Mouse (Mus musculus) midbrain, embryonic 14.5 days (tissue): ENCODE measurements around the gene Gla. TPM values are rescaled to one million over a fixed set of nuclear protein-coding genes. Genes with fewer than 3 reads are reported as not detected.
A peak's percentile ranks its signal among the peaks of the same experiment; 100 is the strongest.

Experiments
- ATAC-seq: fragments of 200-750 bp; cut with Nextera tagmentation; 2 replicates; pipeline ENCODE4 v1.8.0; 2017; ENCODE audit warnings: moderate number of reproducible peaks, moderate library complexity; ENCODE audit not compliant: low FRiP score, low TSS enrichment
- DNase-seq: peaks from one replicate; pipeline ENCODE4 v3.0.0-alpha.2; 2015
- H3K27ac ChIP-seq: fragments of 300-500 bp; sonication (generic); replicated peaks from 2 replicates; pipeline ENCODE4 v1.5.1; 2014; ENCODE audit warnings: mild to moderate bottlenecking, low read depth, low read length, moderate library complexity
- H3K27me3 ChIP-seq: fragments of 300-500 bp; sonication (generic); 2 replicates; pipeline ENCODE4 v1.6.1; 2014; ENCODE audit warnings: low read length, control low read depth, mixed read lengths; ENCODE audit not compliant: control insufficient read depth, insufficient read depth
- H3K36me3 ChIP-seq: fragments of 300-500 bp; sonication (generic); 2 replicates; pipeline ENCODE4 v1.6.1; 2014; ENCODE audit warnings: low read length, control low read depth; ENCODE audit not compliant: control insufficient read depth, insufficient read depth
- H3K4me1 ChIP-seq: fragments of 300-500 bp; sonication (generic); 2 replicates; pipeline ENCODE4 v1.6.1; 2014; ENCODE audit warnings: mild to moderate bottlenecking, antibody characterized with exemption, low read length, control low read depth; ENCODE audit not compliant: control insufficient read depth, insufficient read depth
- H3K4me2 ChIP-seq: fragments of 300-500 bp; sonication (generic); 2 replicates; pipeline ENCODE4 v1.6.1; 2014; ENCODE audit warnings: mild to moderate bottlenecking, low read length, moderate library complexity
- H3K4me3 ChIP-seq: fragments of 300-500 bp; sonication (generic); replicated peaks from 2 replicates; pipeline ENCODE4 v1.5.1; 2014; ENCODE audit warnings: low read depth, low read length
- H3K9ac ChIP-seq: fragments of 300-500 bp; sonication (generic); replicated peaks from 2 replicates; pipeline ENCODE4 v1.6.1; 2014; ENCODE audit warnings: mild to moderate bottlenecking, low read length, moderate library complexity
- H3K9me3 ChIP-seq: fragments of 300-500 bp; sonication (generic); 2 replicates; pipeline ENCODE4 v1.6.1; 2016; ENCODE audit warnings: low read length, control low read depth, mixed read lengths; ENCODE audit not compliant: control insufficient read depth
- WGBS: fragments of 180-500 bp; shearing (Covaris S2); extraction: QIAGEN DNeasy Blood & Tissue Kit; methylation state at CpG from one replicate; pipeline ENCODE4 v1.1.7; 2014; 5-methylcytosine and 5-hydroxymethylcytosine counted together
- polyA plus RNA-seq: library from polyadenylated mRNA; unstranded; fragments of >200 nt; fragmentation: Nextera tagmentation; extraction: Ambion mirVana; gene quantifications from 2 replicates; pipeline ENCODE4 v1.2.1, GENCODE M21; 2014

Gene Gla
- 1.6 and 1.9 TPM in 2 replicates for polyA plus RNA-seq

DNA sequence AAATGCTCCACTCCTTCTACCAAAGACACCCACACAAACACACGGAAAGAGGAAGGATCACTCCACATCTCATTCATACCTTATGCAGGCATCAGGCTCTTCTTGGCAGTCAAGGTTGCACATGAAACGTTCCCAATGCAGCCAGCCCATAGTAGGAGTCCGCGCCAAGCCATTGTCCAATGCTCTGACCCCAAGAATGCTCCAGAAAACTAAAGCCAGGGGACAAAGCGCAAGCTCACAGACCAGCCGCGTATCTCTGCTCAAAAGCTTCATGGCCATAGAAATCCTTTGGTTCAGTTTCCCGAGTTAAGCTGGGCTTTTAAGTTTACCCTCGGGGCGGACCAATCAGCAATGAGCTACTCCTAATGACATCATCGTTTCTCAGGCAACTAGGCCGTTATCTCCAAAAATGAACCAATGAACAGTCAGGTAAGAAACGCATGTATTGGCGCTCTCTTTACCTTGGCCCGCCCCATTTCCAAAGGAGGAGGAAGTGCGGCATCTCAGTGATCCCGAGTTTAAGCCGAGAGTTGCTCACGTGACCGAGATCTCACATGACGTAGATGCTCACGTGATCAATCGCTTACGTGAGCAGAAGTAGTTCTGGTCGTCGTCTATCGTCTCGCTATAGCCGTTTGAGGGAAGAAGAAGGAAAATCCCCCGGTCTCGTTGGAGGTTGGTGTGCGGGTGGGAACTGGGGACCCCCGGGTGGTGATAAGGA is at the start of gene Gla, which contains the start of gene Hnrnph2:
Gla (minus strand) TSS at position 467 of the 721 bp plus-strand sequence.
Hnrnph2 (plus strand) TSS at position 521 of the 721 bp plus-strand sequence.
- H3K36me3 ChIP-seq, result no peaks in the 10 kb centered on the region
- peak within 1 kb of the TSS; percentile 93 for H3K27ac ChIP-seq
- 23% methylated on average over 33 of the region's 33 CpGs for WGBS
- peak within 1 kb of the TSS; percentile 46 for H3K4me3 ChIP-seq
- DNase-seq, result peak; percentile 96
- H3K4me1 ChIP-seq, result 0 out of 2 replicates have a peak, but pooled peaks cover 7% of the 10 kb centered on the region
- H3K27me3 ChIP-seq, result no peaks in the 10 kb centered on the region
- H3K4me2 ChIP-seq, result peak within 1 kb of the TSS; percentile 56
- no peaks in the 10 kb centered on the region for H3K9me3 ChIP-seq
- H3K9ac ChIP-seq, result peak within 1 kb of the TSS; percentile 47
- peak; percentile 98 for ATAC-seq

DNA sequence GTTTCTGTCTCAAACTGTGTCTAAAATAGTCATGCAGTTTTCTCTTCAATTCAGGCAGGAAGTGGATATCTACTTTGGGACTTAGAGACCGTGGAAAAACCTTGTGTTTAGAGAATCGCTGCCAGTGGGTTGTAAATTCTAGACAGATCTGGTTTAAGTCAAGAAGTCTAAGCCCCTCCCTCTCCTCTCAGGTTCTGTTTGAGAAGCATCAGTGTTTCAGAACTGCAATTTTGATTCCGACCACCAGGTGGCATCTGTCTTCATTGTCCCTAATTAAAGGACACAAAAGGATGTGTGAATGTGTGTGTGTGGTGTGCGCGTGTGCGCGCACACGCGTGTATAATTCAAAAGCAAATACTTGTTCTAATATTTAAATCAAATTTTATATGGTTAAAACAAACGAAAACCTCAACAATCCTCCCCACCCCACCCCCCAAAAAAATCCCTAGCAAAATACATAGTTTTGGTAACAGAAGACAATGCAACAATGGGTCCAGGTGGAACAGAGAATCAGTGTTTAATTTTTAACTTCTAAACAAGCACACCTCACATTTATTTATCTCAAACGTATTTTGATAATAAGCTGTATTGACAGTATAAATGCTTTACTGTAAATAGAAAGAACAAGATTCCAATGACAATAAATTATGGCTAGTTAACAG is 47.2 kb upstream of the Gla start:
- Histone ChIP-seq H3K4me2 (peak overlapping the region; percentile 37), H3K4me1 (no peaks in the 10 kb centered on the region), H3K4me3 (no peak overlapping the region), H3K9ac (no peak overlapping the region), H3K36me3 (no peaks in the 10 kb centered on the region), H3K9me3 (no peaks in the 10 kb centered on the region), H3K27ac (no peak overlapping the region), H3K27me3 (no peaks in the 10 kb centered on the region)
- peak; percentile 57; the same call in 1 of the 2 replicates for ATAC-seq
- 24% methylated on average over 11 of the region's 11 CpGs for WGBS
- peak; percentile 93 for DNase-seq

DNA sequence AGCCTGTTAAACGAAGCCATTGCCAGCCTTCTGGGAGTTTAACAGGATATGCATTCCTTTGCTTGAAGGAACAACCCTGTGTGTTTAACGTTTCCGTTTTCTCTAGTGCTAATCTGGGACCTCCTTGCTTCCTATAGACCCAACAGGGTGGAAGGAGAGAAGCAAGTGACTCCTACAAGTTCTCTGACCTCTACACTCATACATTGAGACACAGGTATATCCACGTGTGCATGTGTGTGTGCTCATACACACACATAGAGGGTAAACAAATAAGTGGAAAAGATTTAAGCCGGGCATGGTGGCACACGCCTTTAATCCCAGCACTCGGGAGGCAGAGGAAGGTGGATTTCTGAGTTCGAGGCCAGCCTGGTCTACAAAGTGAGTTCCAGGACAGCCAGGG is 46.5 kb upstream of the Gla start:
- H3K4me2 ChIP-seq, result no peak overlapping the region
- WGBS, result 76% methylated on average over 8 of the region's 8 CpGs
- no peak overlapping the region for H3K9ac ChIP-seq
- ATAC-seq, result no peak
- no peak for DNase-seq
- H3K27me3 ChIP-seq, result no peaks in the 10 kb centered on the region
- H3K4me1 ChIP-seq, result no peaks in the 10 kb centered on the region
- no peaks in the 10 kb centered on the region for H3K36me3 ChIP-seq
- H3K4me3 ChIP-seq, result no peak overlapping the region
- no peaks in the 10 kb centered on the region for H3K9me3 ChIP-seq
- no peak overlapping the region for H3K27ac ChIP-seq

DNA sequence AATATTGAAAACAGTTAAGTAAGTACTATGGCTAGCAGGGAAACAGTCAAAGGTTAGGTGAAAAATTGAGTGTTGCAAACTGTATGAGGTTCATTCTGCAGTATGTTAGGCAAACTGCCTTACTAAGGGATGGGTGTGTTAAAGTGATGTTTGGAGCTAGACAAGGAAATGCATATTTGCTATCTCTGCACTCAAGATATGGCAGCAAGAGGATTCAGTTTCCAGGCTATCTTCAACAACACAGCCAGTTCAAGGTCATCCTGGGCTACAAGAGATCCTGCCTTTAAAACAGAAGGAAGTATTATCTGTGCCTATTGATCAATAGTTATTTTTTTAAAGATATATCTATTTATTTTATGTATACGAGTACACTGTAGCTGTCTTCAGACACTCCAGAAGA is 45.4 kb upstream of the Gla start:
- 86% methylated on average over 1 of the region's 1 CpGs for WGBS
- ATAC-seq, result no peak
- no peak overlapping the region for H3K4me2 ChIP-seq
- no peaks in the 10 kb centered on the region for H3K36me3 ChIP-seq
- no peak overlapping the region for H3K27ac ChIP-seq
- no peak overlapping the region for H3K9ac ChIP-seq
- H3K9me3 ChIP-seq, result no peaks in the 10 kb centered on the region
- H3K27me3 ChIP-seq, result no peaks in the 10 kb centered on the region
- no peak overlapping the region for H3K4me3 ChIP-seq
- no peaks in the 10 kb centered on the region for H3K4me1 ChIP-seq
- no peak for DNase-seq

DNA sequence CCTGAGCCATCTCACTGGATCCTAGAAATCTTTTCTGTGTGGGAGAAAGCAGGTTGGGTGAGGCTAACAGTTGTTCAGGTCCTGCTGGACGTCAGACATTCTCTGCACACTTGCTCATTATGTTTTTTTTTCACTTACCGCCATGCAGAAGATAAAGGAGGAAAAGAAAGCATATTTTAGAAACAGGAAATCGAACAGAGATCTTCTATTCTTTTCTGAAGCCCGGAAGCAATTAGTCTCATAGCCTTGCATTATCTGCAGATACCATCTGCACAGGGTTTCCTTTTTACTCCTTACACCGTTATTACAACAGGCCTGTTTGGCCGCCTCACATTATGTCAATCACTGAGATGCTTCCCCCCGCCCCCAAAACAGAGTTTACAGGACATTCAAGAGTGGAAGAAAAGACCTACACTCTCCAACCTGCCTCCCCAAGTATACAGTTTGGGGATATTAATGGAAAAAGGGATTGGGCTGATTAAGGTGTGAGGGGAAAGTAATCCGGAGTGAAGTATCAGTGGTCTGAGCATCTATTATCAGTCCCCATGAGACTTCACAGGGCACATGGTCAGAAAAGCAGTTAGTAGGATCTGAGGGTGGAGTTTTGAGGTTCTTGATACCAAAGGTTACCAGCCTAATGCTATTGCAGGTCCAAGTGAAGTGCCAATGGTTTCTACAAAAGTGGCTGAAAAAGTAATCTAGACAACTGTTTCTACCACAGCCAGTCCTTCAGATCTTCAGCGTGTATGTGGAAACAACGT is 40.3 kb upstream of the Gla start:
- ATAC-seq (no peak), DNase-seq (no peak)
- no peaks in the 10 kb centered on the region for H3K27me3 ChIP-seq
- 75% methylated on average over 10 of the region's 10 CpGs for WGBS
- H3K9me3 ChIP-seq, result no peaks in the 10 kb centered on the region
- no peak overlapping the region for H3K4me2 ChIP-seq
- no peaks in the 10 kb centered on the region for H3K4me1 ChIP-seq
- H3K36me3 ChIP-seq, result no peaks in the 10 kb centered on the region
- H3K27ac ChIP-seq, result no peak overlapping the region
- H3K9ac ChIP-seq, result no peak overlapping the region
- no peak overlapping the region for H3K4me3 ChIP-seq

DNA sequence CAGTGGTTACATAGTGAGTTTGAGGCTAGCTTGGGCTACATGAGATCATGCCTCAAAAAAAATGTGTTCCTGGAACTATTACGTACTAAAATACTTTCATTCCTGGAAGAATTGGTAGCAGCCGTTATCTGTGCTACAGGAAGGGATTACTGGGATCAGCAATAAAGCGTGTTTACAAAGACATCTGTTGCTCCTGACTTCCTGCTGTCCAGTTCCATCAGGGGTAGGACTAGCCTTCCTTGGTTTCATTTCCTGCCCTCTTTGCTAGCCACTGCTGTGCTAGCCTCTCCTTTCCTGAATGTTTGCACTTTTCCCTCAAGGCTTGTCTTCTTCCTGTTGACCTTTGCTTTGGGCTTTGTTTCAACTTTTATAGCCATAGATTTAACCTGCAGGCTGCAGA is 34.9 kb upstream of the Gla start:
- no peaks in the 10 kb centered on the region for H3K27me3 ChIP-seq
- H3K9ac ChIP-seq, result no peak overlapping the region
- no peak overlapping the region for H3K4me3 ChIP-seq
- H3K4me1 ChIP-seq, result no peaks in the 10 kb centered on the region
- no peaks in the 10 kb centered on the region for H3K36me3 ChIP-seq
- ATAC-seq (no peak), DNase-seq (no peak)
- no peaks in the 10 kb centered on the region for H3K9me3 ChIP-seq
- no peak overlapping the region for H3K4me2 ChIP-seq
- H3K27ac ChIP-seq, result no peak overlapping the region
- WGBS, result 75% methylated on average over 3 of the region's 3 CpGs

DNA sequence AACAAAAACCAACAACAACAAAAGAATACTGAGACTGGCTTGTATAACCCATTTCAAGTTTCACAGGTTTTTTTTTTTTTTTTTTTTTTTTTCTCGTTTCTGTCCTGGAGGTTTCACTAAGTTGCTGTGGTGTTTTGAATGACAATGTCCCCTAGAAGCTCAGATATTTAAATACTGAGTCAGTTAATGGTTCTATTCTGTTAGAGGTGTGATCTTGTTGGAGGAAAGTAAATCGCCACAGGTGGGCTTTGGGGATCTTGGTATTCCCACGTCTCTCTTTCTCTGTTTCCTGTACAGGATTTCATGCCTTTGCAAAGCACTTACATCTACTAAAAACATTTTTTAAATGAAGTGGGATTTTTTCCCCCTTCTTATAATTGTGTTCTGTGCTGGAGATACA is 34.2 kb upstream of the Gla start:
- no peaks in the 10 kb centered on the region for H3K9me3 ChIP-seq
- no peaks in the 10 kb centered on the region for H3K27me3 ChIP-seq
- H3K4me2 ChIP-seq, result no peak overlapping the region
- H3K4me3 ChIP-seq, result no peak overlapping the region
- H3K9ac ChIP-seq, result no peak overlapping the region
- no peaks in the 10 kb centered on the region for H3K4me1 ChIP-seq
- ATAC-seq (no peak), DNase-seq (no peak)
- H3K27ac ChIP-seq, result no peak overlapping the region
- H3K36me3 ChIP-seq, result no peaks in the 10 kb centered on the region
- WGBS, result 57% methylated on average over 3 of the region's 3 CpGs

DNA sequence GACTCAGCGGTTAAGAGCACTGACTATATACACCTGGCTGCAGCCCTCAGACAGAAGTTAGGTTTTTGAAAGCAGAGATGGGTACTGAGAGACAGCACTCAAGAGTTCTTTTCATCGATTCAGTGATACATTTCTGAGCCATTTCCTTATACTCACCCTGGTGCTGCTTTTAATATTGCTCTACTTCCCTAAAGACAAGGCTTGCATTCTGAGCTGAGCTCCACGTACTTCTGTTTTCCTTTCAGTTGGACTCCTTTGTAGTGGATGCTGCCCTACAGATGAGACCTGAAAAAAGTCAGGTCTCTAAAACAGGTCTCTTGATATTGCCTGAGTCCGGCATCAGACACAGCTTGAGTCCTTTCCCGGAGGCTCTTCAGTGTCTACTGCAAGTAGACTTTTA is 31.8 kb upstream of the Gla start:
- Histone ChIP-seq H3K4me1 (no peaks in the 10 kb centered on the region), H3K27ac (no peak overlapping the region), H3K27me3 (no peaks in the 10 kb centered on the region), H3K9me3 (no peaks in the 10 kb centered on the region), H3K36me3 (no peaks in the 10 kb centered on the region), H3K4me2 (no peak overlapping the region), H3K4me3 (no peak overlapping the region), H3K9ac (no peak overlapping the region)
- no peak for ATAC-seq
- WGBS, result 85% methylated on average over 5 of the region's 5 CpGs
- no peak for DNase-seq
